Mouse (Mus musculus): ENCODE results near the gene Zfhx2. TPM values are rescaled to one million over a fixed set of nuclear protein-coding genes. Genes with fewer than 3 reads are reported as not detected.
"Not testable (repeated sequence)": the region's sequence is repeated elsewhere in the genome, so short reads cannot be mapped to it uniquely, and the experiment has no call there.

The Zfhx2 gene
- total RNA-seq, 1 experiment, result 9.4 TPM

GRCm38 (mm10) chr14:55052496-55052895, 39.6 kb downstream of the Zfhx2 start:
- H3K27ac ChIP-seq (ENCODE audit: insufficient read depth, low read depth, low read length, poor library complexity, severe bottlenecking), result no peak overlapping the region
- H3K36me3 ChIP-seq (ENCODE audit: control insufficient read depth, insufficient read depth, low read length, poor library complexity, severe bottlenecking), result no peaks in the 10 kb centered on the region
- peaks cover 7 to 14% of the 10 kb centered on the region in 2 experiments; a peak in 2 of 4 replicates for H3K4me1 ChIP-seq (ENCODE audit: control insufficient read depth in 2 of 2, insufficient read depth in 2 of 2, low read length in 2 of 2, poor library complexity in 1 of 2)
- TF ChIP-seq MAFK (IDR thresholded peaks at IDR 0.05; ENCODE audit: insufficient read depth, low read depth, low read length), result no peak
- TF ChIP-seq ZC3H11A (IDR thresholded peaks at IDR 0.05; ENCODE audit: borderline replicate concordance, low read depth, low read length), result no peak
- no peak for TF ChIP-seq CHD2 (IDR thresholded peaks at IDR 0.05; ENCODE audit: low read depth, low read length)
- TF ChIP-seq HCFC1 (IDR thresholded peaks at IDR 0.05; ENCODE audit: borderline replicate concordance, insufficient read depth, low read length), result no peak
- H3K9ac ChIP-seq (ENCODE audit: insufficient read depth, low read depth, low read length, poor library complexity, severe bottlenecking), result no peak overlapping the region
- no peak for DNase-seq (ENCODE audit: low read depth, low spot score)
- no peak overlapping the region for H3K4me3 ChIP-seq (ENCODE audit: insufficient read depth in 1 of 2, low read depth in 1 of 2, low read length in 2 of 2, poor library complexity in 1 of 2, severe bottlenecking in 1 of 2)
- H3K9me3 ChIP-seq (ENCODE audit: control insufficient read depth, insufficient read depth, low read depth, low read length), result no peaks in the 10 kb centered on the region
- in situ Hi-C loops (cut with MboI; ENCODE audit: low sequenced_read_pairs in 2 of 2, unreplicated experiment in 2 of 2), result no loop called here

DNA sequence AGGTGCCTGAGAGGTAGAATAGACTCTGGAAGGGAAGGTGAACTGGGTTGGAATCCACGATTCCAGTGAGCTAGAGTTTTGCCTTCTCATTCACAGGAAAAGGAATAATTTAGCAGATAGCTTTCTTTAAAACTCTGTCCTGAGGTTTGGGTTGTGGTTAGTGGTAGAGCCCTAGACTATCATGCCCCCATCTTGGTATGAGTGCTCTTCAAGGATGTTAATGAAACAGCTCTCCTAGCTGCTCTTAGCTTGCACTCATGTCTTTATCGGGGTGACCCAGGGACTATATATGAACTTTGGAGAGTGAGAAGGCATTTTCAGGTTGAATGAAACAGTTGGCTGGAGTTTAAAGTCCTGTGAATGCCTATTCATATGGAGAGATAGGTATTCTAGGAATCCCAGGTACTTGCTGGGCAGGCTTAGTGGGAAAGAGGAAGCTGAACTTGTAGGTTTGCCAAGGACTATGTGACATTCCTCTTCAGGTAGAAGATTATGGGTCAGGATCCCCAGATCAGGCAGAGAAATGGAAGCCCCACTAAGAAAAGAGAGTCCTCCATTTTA, 44.1 kb downstream of the Zfhx2 start:
- no peaks in the 10 kb centered on the region for H3K9me3 ChIP-seq (ENCODE audit: control insufficient read depth, insufficient read depth, low read depth, low read length)
- H3K27ac ChIP-seq (ENCODE audit: insufficient read depth, low read depth, low read length, poor library complexity, severe bottlenecking), result peak overlapping the region; percentile 80; the same call in 1 of the 2 replicates
- no peak overlapping the region; the same call in 1 of the 2 replicates for H3K9ac ChIP-seq (ENCODE audit: insufficient read depth, low read depth, low read length, poor library complexity, severe bottlenecking)
- in situ Hi-C loops (cut with MboI; ENCODE audit: low sequenced_read_pairs in 2 of 2, unreplicated experiment in 2 of 2), result no loop called here
- peaks cover 7 to 16% of the 10 kb centered on the region in 2 experiments; a peak in 3 of 4 replicates for H3K4me1 ChIP-seq (ENCODE audit: control insufficient read depth in 2 of 2, insufficient read depth in 2 of 2, low read length in 2 of 2, poor library complexity in 1 of 2)
- no peak overlapping the region; a peak in 1 of 4 replicates for H3K4me3 ChIP-seq (ENCODE audit: insufficient read depth in 1 of 2, low read depth in 1 of 2, low read length in 2 of 2, poor library complexity in 1 of 2, severe bottlenecking in 1 of 2)
- H3K36me3 ChIP-seq (ENCODE audit: control insufficient read depth, insufficient read depth, low read length, poor library complexity, severe bottlenecking), result no peaks in the 10 kb centered on the region
- TF ChIP-seq CHD2 (IDR thresholded peaks at IDR 0.05; ENCODE audit: low read depth, low read length) (peak; percentile 81; the same call in 1 of the 2 replicates), MAFK (IDR thresholded peaks at IDR 0.05; ENCODE audit: insufficient read depth, low read depth, low read length) (peak; percentile 60; the same call in 1 of the 2 replicates), ZNF384 (IDR thresholded peaks at IDR 0.05; ENCODE audit: low read depth, low read length) (no peak)
- DNase-seq (ENCODE audit: low read depth, low spot score), result no peak

DNA sequence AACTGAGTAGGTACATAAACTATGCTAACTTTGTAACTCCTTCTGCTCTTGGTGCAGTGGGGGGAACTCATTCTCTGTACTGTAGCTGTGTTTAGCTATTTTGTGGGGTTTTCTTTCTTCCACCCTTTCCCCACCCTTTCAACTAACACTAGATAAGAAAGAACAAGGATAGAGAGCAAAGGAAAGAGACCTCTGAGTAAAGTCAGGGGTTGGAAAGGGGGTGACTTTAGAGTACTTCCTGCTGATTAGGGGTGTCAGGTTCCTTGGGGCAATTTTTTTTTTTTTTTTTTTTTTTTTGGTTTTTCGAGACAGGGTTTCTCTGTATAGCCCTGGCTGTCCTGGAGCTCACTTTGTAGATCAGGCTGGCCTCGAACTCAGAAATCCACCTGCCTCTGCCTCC, 48.4 kb downstream of the Zfhx2 start:
- H3K27ac ChIP-seq (ENCODE audit: insufficient read depth, low read depth, low read length, poor library complexity, severe bottlenecking); H3K9ac ChIP-seq (ENCODE audit: insufficient read depth, low read depth, low read length, poor library complexity, severe bottlenecking); in situ Hi-C loops (cut with MboI; ENCODE audit: low sequenced_read_pairs in 2 of 2, unreplicated experiment in 2 of 2); H3K36me3 ChIP-seq (ENCODE audit: control insufficient read depth, insufficient read depth, low read length, poor library complexity, severe bottlenecking); H3K9me3 ChIP-seq (ENCODE audit: control insufficient read depth, insufficient read depth, low read depth, low read length); DNase-seq (ENCODE audit: low read depth, low spot score); H3K4me1 ChIP-seq (ENCODE audit: control insufficient read depth in 2 of 2, insufficient read depth in 2 of 2, low read length in 2 of 2, poor library complexity in 1 of 2); H3K4me3 ChIP-seq (ENCODE audit: insufficient read depth in 1 of 2, low read depth in 1 of 2, low read length in 2 of 2, poor library complexity in 1 of 2, severe bottlenecking in 1 of 2): not testable (repeated sequence)

DNA sequence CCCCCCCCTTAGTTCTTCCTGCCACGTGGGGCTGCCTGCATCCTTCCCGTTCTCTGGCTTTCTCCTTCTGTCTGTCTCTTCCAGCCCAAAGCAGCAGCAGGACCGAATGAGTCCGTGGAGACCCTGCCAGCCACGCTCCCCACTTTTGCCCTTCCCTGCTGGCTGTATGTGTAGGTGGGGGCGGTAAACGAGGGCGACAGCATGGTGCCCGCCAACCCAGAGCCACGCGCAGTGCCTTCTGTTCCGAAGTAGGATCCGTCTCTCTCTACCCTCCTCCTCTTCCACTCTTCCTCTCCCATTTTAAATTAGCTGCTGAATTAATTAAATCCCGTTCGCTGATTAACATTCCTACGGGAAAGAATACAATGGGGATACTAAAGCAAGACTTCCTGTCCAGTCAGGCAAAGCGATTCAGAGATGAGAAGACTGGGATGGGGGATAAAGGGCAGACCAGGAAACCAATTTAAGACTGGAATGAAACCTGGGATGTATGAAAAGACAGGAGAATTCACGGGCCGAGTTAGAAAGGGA, 59.4 kb downstream of the Zfhx2 start:
- H3K9me3 ChIP-seq (ENCODE audit: control insufficient read depth, insufficient read depth, low read depth, low read length), result no peaks in the 10 kb centered on the region
- no peak for DNase-seq (ENCODE audit: low read depth, low spot score)
- H3K4me1 ChIP-seq (ENCODE audit: control insufficient read depth in 2 of 2, insufficient read depth in 2 of 2, low read length in 2 of 2, poor library complexity in 1 of 2), result peaks cover 4 to 18% of the 10 kb centered on the region in 2 experiments; a peak in 2 of 4 replicates
- in situ Hi-C loops (cut with MboI; ENCODE audit: low sequenced_read_pairs in 2 of 2, unreplicated experiment in 2 of 2), result no loop called here
- peak overlapping the region; percentile 48 to 56 for H3K4me3 ChIP-seq (ENCODE audit: insufficient read depth in 1 of 2, low read depth in 1 of 2, low read length in 2 of 2, poor library complexity in 1 of 2, severe bottlenecking in 1 of 2)
- no peaks in the 10 kb centered on the region for H3K36me3 ChIP-seq (ENCODE audit: control insufficient read depth, insufficient read depth, low read length, poor library complexity, severe bottlenecking)
- H3K9ac ChIP-seq (ENCODE audit: insufficient read depth, low read depth, low read length, poor library complexity, severe bottlenecking), result peak overlapping the region; percentile 73
- no peak for TF ChIP-seq ZC3H11A (IDR thresholded peaks at IDR 0.05; ENCODE audit: borderline replicate concordance, low read depth, low read length)
- no peak for TF ChIP-seq HCFC1 (IDR thresholded peaks at IDR 0.05; ENCODE audit: borderline replicate concordance, insufficient read depth, low read length)
- no peak overlapping the region for H3K27ac ChIP-seq (ENCODE audit: insufficient read depth, low read depth, low read length, poor library complexity, severe bottlenecking)

GRCm38 (mm10) chr14:55029034-55029698, 63.0 kb downstream of the Zfhx2 start:
- in situ Hi-C loops (cut with MboI; ENCODE audit: low sequenced_read_pairs in 2 of 2, unreplicated experiment in 2 of 2), result loop anchor here (5.0 kb wide), 2 partner anchors 68 to 73 kb away; no protein-coding TSS in a partner anchor
- no peak for TF ChIP-seq ZC3H11A (IDR thresholded peaks at IDR 0.05; ENCODE audit: borderline replicate concordance, low read depth, low read length)
- no peak for TF ChIP-seq MAFK (IDR thresholded peaks at IDR 0.05; ENCODE audit: insufficient read depth, low read depth, low read length)
- TF ChIP-seq HCFC1 (IDR thresholded peaks at IDR 0.05; ENCODE audit: borderline replicate concordance, insufficient read depth, low read length), result no peak
- TF ChIP-seq ZNF384 (IDR thresholded peaks at IDR 0.05; ENCODE audit: low read depth, low read length), result no peak
- no peak for TF ChIP-seq CHD2 (IDR thresholded peaks at IDR 0.05; ENCODE audit: low read depth, low read length)
- no peak overlapping the region for H3K9ac ChIP-seq (ENCODE audit: insufficient read depth, low read depth, low read length, poor library complexity, severe bottlenecking)
- peaks cover 4% of the 10 kb centered on the region; the same call in 1 of the 2 replicates for H3K36me3 ChIP-seq (ENCODE audit: control insufficient read depth, insufficient read depth, low read length, poor library complexity, severe bottlenecking)
- H3K4me3 ChIP-seq (ENCODE audit: insufficient read depth in 1 of 2, low read depth in 1 of 2, low read length in 2 of 2, poor library complexity in 1 of 2, severe bottlenecking in 1 of 2), result no peak overlapping the region
- no peak for DNase-seq (ENCODE audit: low read depth, low spot score)
- H3K9me3 ChIP-seq (ENCODE audit: control insufficient read depth, insufficient read depth, low read depth, low read length), result no peaks in the 10 kb centered on the region
- H3K4me1 ChIP-seq (ENCODE audit: control insufficient read depth in 2 of 2, insufficient read depth in 2 of 2, low read length in 2 of 2, poor library complexity in 1 of 2), result peaks cover 4 to 23% of the 10 kb centered on the region in 2 experiments; a peak in 2 of 4 replicates
- H3K27ac ChIP-seq (ENCODE audit: insufficient read depth, low read depth, low read length, poor library complexity, severe bottlenecking), result no peak overlapping the region; the same call in 1 of the 2 replicates

Measured in ES-E14 (cell line).